Mouse (Mus musculus): ENCODE data around the gene Gm42669. TPM values are rescaled to one million over a fixed set of nuclear protein-coding genes. Genes with fewer than 3 reads are reported as not detected.
A peak's percentile ranks its signal among the peaks of the same experiment; 100 is the strongest.

Gene Gm42669
- total and polyA plus RNA-seq, 3 experiments = 0.04 to 0.21 TPM; not detected in 1

DNA sequence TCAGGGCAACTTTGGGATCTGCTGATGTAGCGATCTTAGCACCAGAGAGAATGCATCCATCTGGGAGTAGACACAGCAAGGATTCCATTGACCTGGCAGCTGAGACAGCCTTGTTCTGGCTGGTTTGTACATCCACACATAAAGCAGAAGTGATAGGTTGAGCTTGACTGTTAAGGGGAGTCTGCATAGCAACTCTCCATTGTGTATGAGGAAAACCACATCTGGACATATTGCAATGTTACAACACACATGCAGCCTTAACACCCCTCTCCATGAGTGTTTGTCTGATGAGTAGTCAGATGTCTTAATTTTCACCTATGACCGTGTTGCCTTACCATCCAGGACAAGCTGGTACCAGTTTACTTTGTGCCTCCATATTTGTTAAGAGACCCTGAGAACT lies 14.9 kb upstream of the Gm42669 start:
- H3K27ac ChIP-seq (ENCODE audit: control insufficient read depth, low read depth, low read length) = no peak overlapping the region
- no peak overlapping the region for H3K9ac ChIP-seq (ENCODE audit: control insufficient read depth, low read depth, low read length, poor library complexity, severe bottlenecking)
- no peaks in the 10 kb centered on the region for H3K36me3 ChIP-seq (ENCODE audit: control insufficient read depth in 1 of 2, insufficient read depth in 2 of 2, low read length in 2 of 2)
- no peak for TF ChIP-seq UBTF (IDR thresholded peaks at IDR 0.05; ENCODE audit: borderline replicate concordance, insufficient read depth, low read depth, low read length)
- no peak for TF ChIP-seq GATA1 (IDR thresholded peaks at IDR 0.05; ENCODE audit: low read depth, low read length)
- no peak for TF ChIP-seq POLR2AphosphoS5 (IDR thresholded peaks at IDR 0.05; ENCODE audit: borderline replicate concordance, low read depth, low read length)
- no peak for TF ChIP-seq MAZ (IDR thresholded peaks at IDR 0.05; ENCODE audit: low read depth, low read length)
- no peak for TF ChIP-seq CHD1 (IDR thresholded peaks at IDR 0.05; ENCODE audit: low read depth, low read length)
- no peaks in the 10 kb centered on the region for H3K9me3 ChIP-seq (replicated peaks; ENCODE audit: insufficient read depth, low read length)
- no peaks in the 10 kb centered on the region for H3K27me3 ChIP-seq (ENCODE audit: control insufficient read depth in 1 of 2, insufficient read depth in 2 of 2, low read length in 2 of 2)
- DNase-seq (ENCODE audit: low read depth, low spot score) = no peak
- peaks cover 0 to 3% of the 10 kb centered on the region in 2 experiments; a peak in 1 of 4 replicates for H3K4me1 ChIP-seq (ENCODE audit: control insufficient read depth in 1 of 2, insufficient read depth in 2 of 2, low read length in 2 of 2)
- no peaks in the 10 kb centered on the region for H3K79me2 ChIP-seq (ENCODE audit: control insufficient read depth, insufficient read depth, low read length, poor library complexity)
- H3K4me3 ChIP-seq (ENCODE audit: control insufficient read depth in 1 of 2, insufficient read depth in 1 of 2, low read depth in 2 of 2, low read length in 2 of 2) = no peak overlapping the region

DNA sequence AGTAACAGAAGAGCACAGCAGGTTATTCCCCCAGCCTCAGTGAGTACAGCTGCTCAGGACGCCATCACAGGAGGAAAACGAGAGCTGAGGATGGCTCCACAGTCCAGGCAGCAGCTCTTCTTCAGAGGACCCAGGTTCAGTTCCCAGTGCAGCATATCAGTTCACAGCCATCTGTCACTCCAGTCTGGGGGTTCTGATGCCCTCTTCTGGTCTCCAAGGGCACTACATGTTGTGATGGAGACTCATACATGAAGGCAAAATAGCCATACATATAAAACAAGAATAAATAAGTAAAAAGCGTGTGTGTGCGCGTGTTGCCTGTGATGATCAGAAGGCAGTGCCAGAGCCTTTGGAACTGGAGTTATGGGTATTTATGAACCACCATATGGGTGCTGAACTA lies 12.7 kb upstream of the Gm42669 start:
- Histone ChIP-seq H3K79me2 (ENCODE audit: control insufficient read depth, insufficient read depth, low read length, poor library complexity) (no peaks in the 10 kb centered on the region), H3K27ac (ENCODE audit: control insufficient read depth, low read depth, low read length) (no peak overlapping the region)
- TF ChIP-seq GABPA (IDR thresholded peaks at IDR 0.05; ENCODE audit: low read depth, low read length) (no peak), POLR2AphosphoS2 (IDR thresholded peaks at IDR 0.05; ENCODE audit: low read length) (no peak), EP300 (IDR thresholded peaks at IDR 0.05; ENCODE audit: low read depth in 1 of 2, low read length in 2 of 2) (no peak), MAX (IDR thresholded peaks at IDR 0.05; ENCODE audit: low read length) (no peak), RAD21 (IDR thresholded peaks at IDR 0.05; ENCODE audit: low read depth, low read length) (peak; percentile 37), MXI1 (IDR thresholded peaks at IDR 0.05; ENCODE audit: low read depth, low read length) (no peak), HCFC1 (IDR thresholded peaks at IDR 0.05; ENCODE audit: low read depth, low read length) (no peak), ELF1 (IDR thresholded peaks at IDR 0.05; ENCODE audit: low read depth, low read length) (no peak), NELFE (IDR thresholded peaks at IDR 0.05; ENCODE audit: low read depth, low read length) (no peak), E2F4 (IDR thresholded peaks at IDR 0.05; ENCODE audit: borderline replicate concordance, low read depth, low read length) (no peak), ZKSCAN1 (IDR thresholded peaks at IDR 0.05; ENCODE audit: low read depth, low read length) (no peak), UBTF (IDR thresholded peaks at IDR 0.05; ENCODE audit: borderline replicate concordance, insufficient read depth, low read depth, low read length) (no peak), USF1 (IDR thresholded peaks at IDR 0.05; ENCODE audit: low read depth, low read length) (no peak), GATA1 (IDR thresholded peaks at IDR 0.05; ENCODE audit: low read depth, low read length) (0 out of 2 replicates have a peak, but pooled peaks have one; percentile 7), ETS1 (IDR thresholded peaks at IDR 0.05; ENCODE audit: low read depth, low read length) (no peak), NRF1 (IDR thresholded peaks at IDR 0.05; ENCODE audit: insufficient read depth, low read depth, low read length, poor library complexity, severe bottlenecking) (no peak), MYC (IDR thresholded peaks at IDR 0.05; ENCODE audit: low read depth, low read length) (no peak), USF2 (IDR thresholded peaks at IDR 0.05; ENCODE audit: borderline replicate concordance in 1 of 2, insufficient read depth in 1 of 2, low read depth in 1 of 2, low read length in 2 of 2) (no peak), TCF12 (IDR thresholded peaks at IDR 0.05; ENCODE audit: low read depth, low read length) (no peak), MAZ (IDR thresholded peaks at IDR 0.05; ENCODE audit: low read depth, low read length) (no peak), MYB (IDR thresholded peaks at IDR 0.05; ENCODE audit: low read depth, low read length) (no peak), MAFK (IDR thresholded peaks at IDR 0.05; ENCODE audit: borderline replicate concordance, low read depth, low read length) (no peak), ZC3H11A (IDR thresholded peaks at IDR 0.05; ENCODE audit: low read depth, low read length) (0 out of 2 replicates have a peak, but pooled peaks have one; percentile 19), KAT2A (conservative IDR thresholded peaks at IDR 0.05; ENCODE audit: low read depth, low read length) (no peak), CTCF (IDR thresholded peaks at IDR 0.05 in 2 of 3, conservative IDR thresholded peaks at IDR 0.05 in 1 of 3; ENCODE audit: control insufficient read depth in 1 of 3, insufficient read depth in 1 of 3, low read depth in 2 of 3, low read length in 3 of 3, poor library complexity in 1 of 3, severe bottlenecking in 1 of 3) (peak; percentile 35 to 47 (median 41); a peak in 5 of 6 replicates), TAL1 (IDR thresholded peaks at IDR 0.05; ENCODE audit: low read length) (no peak), SIN3A (IDR thresholded peaks at IDR 0.05; ENCODE audit: low read length) (no peak), CHD2 (IDR thresholded peaks at IDR 0.05; ENCODE audit: low read length) (no peak), SMC3 (IDR thresholded peaks at IDR 0.05; ENCODE audit: low read depth, low read length) (peak; percentile 53), TBP (IDR thresholded peaks at IDR 0.05; ENCODE audit: low read depth, low read length) (no peak)

More for the DNA sequence above, 12.7 kb upstream of the Gm42669 start:
- no peaks in the 10 kb centered on the region for H3K36me3 ChIP-seq (ENCODE audit: control insufficient read depth in 1 of 2, insufficient read depth in 2 of 2, low read length in 2 of 2)
- DNase-seq (ENCODE audit: low read depth, low spot score) = peak; percentile 50
- no peak overlapping the region for H3K4me3 ChIP-seq (ENCODE audit: control insufficient read depth in 1 of 2, insufficient read depth in 1 of 2, low read depth in 2 of 2, low read length in 2 of 2)
- H3K27me3 ChIP-seq (ENCODE audit: control insufficient read depth in 1 of 2, insufficient read depth in 2 of 2, low read length in 2 of 2) = no peaks in the 10 kb centered on the region
- no peaks in the 10 kb centered on the region for H3K9me3 ChIP-seq (replicated peaks; ENCODE audit: insufficient read depth, low read length)
- peaks cover 0 to 3% of the 10 kb centered on the region in 2 experiments; a peak in 1 of 4 replicates for H3K4me1 ChIP-seq (ENCODE audit: control insufficient read depth in 1 of 2, insufficient read depth in 2 of 2, low read length in 2 of 2)
- no peak overlapping the region for H3K9ac ChIP-seq (ENCODE audit: control insufficient read depth, low read depth, low read length, poor library complexity, severe bottlenecking)
